Mouse (Mus musculus) 3134 (cell line): ENCODE measurements around the gene Nwd2.

Experiments
- DNase-seq: peaks from one replicate; pipeline ENCODE4 v3.0.0-alpha.2; 2011; ENCODE audit warnings: low spot score; ENCODE audit not compliant: insufficient read length; ENCODE audit errors: extremely low read depth

Gene Nwd2

DNA sequence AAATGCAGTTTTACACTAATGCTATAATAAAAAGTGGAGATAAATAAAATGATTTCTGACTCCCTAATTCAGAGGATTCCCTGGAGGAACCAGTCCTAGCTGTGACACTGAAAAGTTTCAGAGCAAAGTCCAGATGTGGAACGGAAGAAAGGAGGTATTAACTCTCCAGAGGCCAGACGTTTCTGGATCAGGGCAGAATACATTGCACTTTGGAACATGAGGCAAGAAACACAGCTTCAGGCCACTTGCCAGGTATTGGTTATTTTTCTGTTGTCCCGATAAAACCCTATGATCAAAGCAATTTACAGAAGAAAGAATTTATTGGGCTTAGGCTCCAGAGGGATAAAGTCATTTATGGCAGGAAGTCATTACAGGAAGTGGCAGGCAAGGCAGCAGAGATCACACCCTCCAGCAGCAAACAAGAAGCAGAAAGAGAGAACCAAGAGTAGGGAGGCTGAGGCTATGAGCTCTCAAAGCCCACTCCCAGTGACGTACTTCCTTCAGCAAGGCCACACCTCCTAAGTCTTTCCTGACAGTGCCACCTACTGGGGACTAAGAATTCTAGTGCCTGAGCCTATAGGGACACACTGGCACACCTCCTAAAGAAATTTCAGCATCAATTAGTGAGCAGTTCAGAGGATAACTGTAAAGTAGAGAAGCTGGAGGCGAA is 106.3 kb downstream of the Nwd2 start:
- peak; percentile 42 for DNase-seq

DNA sequence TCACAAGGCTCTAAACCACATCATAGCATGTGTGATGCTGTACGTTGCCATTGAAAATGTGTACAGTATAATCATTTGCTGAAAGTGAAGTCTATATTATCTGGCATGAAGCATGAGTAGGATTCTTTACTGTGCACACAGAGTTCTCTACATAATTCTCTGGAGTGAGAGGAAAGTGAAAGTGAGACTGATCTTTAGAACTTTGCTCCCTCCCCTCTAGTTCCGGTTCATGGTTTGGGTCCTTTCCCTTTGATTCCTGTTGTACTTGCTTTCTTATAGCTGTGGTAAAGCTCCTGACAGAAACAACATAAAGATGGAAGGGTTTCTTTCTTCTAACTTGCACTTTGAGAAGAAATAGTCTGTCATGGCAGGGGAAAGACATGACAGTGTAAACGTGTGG is 107.0 kb downstream of the Nwd2 start:
- DNase-seq, result no peak

DNA sequence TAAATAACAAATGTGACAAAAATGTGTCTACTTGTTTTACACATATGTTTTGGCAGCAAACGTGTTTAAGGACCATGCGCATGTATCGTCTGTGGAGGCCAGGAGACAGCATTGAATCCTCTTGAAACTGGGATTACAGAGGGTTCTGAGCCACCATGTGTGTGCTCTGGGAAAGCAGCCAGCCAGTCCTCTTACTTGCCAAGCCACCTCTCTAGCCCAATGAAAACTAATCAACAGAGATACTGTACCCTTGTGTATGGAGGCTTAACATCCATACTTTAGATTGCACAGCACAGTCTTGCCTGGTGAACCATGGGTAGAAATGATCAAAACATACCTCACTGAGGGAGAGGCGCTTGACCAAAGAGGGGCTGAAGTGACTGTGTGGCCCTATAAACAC is 117.0 kb downstream of the Nwd2 start:
- no peak for DNase-seq

DNA sequence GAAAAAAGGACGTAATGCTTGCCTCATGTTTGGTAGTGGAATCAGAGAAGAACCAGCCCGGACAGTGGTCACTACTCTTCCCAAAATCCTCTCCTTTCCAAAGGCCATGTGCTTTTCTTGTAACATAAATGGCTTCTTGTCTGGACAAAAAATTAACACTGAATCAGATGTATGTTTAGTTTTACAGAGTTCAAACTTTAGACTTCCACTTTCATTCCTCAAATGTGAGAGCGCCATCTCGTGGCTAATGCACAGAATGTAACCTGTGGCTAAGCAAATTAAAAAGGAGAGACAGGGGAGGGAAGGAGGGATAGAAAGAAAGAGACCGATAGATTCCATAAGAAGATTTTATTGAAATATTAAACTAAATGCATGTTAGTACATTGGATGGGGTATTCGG is 117.8 kb downstream of the Nwd2 start:
- no peak for DNase-seq

DNA sequence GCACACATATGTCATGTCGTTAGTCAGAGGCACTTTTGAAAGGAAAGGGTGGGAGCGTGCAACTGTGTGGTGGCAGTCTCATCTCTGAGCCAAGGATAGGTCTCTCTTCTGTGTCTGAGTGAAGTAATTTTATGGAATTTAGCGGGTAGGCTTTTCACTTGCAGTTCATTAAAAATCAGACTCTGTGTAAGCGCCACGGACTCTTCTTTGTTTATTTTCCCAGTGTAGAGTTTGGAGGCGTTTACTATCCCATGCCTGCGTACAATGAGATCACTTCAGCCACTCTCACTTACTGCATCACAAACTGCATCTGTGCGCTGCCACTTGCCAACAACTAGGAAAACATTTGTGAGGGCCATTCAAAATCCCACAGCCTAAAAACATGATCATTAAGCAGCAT is 118.6 kb downstream of the Nwd2 start:
- DNase-seq, result no peak

DNA sequence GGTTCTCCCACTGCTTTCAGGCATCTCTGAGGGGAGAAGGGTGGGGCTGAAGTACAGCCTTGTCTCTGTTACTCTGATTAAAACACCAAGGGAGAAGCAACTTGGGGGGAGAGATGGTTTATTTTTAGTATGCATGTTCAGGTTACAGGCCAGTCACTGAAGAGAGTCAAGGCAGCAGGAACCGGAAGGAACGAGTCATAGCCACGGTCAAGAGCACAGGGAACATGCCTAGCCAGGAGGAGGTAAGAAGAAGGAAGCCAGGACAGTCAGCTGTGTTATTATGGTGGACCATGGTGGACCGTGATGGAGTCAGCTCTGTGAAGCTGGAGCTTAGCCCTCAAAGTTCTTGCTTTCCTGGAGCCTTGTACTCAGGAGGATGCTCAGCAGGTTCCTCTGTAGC is 119.3 kb downstream of the Nwd2 start:
- DNase-seq, result no peak

DNA sequence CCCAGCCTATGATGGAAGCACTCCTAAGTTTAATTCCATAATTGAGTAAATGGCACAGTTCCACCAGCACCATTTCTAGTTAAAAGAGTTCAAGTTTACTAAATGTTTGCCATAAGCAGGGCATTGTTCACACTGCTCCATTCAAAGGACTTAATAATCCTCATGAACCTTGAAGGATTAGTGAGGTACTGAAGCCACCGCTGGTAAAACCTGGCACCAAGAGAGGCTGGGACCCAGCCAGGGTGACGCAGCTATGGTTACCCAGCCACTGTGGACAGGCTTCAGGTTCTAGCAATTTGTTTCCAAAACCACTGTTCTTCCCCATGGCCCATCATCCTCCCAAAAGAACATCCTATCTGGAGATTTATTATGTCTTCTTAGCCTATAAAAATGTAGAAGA is 124.1 kb downstream of the Nwd2 start:
- DNase-seq, result no peak

DNA sequence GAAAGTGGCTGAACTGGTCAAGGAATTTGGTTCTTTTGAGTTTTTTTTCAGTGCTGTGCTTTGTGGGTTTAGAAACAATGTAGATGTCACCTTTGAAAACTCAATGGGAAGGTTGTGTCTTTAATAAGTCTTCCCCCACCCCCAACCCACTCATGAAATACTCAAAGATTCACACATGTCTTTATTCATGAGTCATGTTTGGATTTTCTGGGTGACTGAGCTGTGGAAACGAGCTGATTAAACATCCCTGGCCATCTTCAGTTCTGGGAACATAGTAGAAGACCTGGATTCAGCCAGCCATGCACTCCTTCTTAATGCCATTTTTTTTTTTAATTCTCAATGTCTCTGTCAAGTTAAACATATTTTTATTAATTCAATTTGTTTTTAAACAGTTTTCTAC is 124.7 kb downstream of the Nwd2 start:
- no peak for DNase-seq

DNA sequence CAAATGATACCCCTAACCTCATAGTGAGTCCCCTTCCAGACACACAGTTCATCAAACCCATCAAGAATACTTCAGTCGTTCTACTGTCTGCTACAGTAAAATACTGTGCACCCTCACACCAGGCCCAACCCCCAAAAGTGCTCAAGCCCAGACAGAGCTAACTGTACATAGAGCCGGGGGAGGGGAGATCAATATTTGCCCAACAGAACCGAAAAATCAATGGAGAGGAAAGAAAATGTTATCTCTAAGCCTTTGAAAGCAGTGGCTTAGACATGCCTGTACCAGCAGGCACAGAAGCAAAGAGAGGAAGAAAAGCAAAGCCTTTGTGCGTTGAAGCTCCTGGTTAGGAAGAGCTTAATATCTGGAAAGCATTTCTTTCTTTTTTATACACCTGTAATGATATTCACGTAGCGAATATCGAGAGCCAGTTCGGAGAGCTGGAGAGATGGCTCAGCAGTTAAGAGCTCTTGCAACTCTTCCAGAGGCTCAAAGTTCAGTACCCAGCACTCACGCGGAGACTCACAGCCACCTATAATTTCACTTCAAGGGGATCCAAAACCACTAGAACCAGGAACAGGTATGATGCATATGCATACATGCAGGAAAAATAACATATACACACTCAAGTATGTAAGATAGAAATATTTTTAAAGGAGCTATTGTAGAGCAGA is 139.4 kb downstream of the Nwd2 start:
- no peak for DNase-seq

DNA sequence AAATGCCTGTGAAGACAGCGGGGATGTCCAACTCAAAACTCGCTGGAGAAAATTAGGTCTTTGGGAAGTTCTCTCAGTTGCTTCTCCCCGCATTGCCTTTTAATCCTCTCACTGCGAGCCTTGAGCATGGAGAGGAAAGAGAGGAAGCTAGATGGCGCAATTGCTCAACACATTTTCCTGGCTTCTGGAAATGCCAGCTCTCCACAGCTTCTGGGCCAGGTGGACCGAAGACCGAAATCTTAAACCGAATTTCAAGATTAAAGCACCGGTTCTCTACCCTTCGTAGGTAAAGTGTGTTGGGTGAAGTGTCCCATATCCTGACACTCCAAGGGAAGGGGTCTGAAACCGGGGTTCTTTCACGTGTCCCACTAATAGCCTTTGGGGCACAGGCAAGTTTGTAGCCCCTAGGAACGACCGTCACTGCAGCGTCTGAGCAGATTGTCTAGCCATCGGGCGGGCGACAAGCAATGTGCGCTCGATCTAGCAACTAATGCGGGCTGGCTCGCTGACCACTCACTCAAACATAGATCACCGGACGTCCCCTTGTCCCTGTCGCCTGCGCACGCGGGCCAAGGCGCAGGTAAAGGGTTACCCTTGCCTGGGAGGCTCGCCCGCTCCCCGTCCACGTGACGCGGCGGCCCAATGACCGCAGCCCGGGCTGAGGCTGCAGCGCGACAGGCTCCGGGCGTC is 163.1 kb downstream of the Nwd2 start, which contains the start of gene 0610040J01Rik:
Gene 0610040J01Rik, plus strand, starts transcription at position 545 of the 690 bp plus-strand sequence.
- no peak for DNase-seq

DNA sequence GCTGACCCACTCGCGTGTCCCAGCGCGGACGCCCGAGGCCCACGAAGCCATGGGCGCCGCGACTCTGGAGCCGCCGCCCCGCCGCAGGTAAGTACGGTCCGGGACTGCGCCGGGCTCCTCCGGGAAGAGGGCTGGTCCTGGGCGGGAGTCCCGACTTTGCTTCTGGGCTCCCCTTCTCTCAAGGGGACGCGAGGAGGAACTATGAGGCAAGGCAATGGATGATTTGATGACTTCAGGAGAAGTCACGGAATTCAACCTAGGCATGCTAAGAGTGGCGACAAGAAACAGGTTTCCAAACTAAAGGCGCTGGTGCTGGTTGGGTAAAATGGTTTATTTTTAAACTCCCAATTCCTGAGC is 163.6 kb downstream of the Nwd2 start:
- DNase-seq, result no peak

DNA sequence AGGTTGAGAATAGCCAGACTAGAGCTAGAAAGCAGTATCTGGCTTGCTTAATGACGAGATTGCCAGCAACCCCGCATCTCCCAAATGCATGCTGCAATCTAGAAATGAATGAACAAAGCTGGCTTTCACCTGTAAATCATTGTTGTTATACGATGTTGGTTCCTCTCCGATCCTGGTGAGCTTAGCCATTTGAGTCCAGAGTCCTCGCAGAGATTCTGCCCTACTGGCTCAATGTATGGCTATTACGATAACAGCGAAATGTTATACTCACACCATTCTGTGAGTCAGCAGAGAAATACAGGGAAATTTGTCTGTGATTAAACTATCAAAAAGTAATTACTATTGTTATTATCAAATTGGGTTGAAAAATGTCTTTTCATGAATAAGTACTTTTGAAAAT is 167.7 kb downstream of the Nwd2 start:
- DNase-seq, result no peak

DNA sequence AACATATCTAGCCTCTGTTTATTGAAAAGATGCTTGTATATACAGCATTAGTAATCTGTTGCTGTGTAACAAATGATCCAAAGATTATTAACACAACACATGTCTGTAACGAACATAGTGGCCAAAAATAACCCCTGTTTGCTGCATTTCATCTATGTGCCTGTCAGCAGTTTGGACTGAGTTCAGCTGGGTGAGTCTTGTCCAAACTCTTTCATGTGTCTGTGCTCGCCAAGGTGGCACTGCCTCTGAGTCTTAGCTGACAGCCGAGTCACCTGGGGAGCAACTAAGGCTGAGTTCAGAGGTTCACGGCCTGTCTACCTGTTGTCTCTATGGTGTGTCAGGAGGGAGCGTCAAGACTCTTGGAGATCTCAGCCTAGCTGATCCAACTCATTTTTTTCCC is 168.4 kb downstream of the Nwd2 start:
- DNase-seq, result no peak

DNA sequence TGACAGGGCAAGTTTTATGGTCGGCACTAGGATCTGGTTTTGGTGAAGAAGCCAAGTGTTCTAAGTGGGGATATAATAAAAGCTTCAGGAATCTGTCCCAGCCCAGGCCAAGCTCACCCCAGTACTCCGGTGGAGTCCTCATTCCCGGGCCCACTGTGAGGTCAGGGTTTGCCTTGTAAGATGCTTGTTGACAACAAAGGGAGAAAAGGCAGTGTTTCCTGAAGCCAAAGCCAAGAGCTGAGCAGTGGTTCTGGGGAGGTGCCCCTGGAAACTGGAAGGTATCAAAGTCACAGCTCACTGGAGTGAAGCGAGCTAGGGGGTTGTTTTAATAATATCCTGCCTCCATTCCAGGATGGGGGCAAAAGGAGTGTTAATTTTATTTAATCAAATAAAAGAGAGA is 170.1 kb downstream of the Nwd2 start:
- DNase-seq, result no peak

DNA sequence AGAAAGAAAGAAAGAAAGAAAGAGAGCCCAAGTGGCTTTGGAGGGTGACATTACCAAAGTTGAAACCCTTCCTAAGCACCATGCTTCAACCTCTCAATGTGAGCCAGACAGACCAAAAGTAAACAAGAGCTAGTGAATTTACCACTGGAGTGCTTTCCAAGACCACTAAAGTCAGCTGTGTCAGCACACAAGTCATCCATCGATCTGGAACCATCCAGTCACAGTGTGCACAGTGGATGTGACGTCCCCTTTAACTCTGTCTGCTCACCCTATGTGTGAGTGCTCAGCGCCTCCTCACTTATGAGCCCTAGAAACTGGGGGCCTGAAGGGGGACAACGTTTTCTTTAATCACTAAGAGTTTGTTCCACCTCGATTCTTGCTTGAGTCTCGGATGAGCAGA is 170.6 kb downstream of the Nwd2 start:
- no peak for DNase-seq

DNA sequence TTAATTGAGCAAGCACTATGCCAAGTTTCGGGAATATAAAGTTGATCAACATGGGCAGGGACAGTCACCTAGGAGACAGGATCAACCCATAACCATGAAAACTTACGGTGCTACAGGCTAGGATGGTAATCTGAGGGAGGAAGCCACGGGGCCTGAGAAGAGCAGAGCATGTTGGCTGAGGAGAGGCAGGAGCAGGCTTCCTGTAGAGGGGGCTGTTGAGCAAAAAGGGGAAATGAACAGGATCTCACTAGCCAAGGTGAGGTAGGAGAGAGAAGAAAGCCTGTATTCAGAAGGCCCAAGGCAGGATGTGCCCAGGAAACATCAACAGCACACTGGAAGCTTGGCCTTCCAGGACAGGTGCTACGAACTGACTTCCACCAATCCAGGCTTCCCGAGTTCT is 172.3 kb downstream of the Nwd2 start:
- DNase-seq, result no peak

DNA sequence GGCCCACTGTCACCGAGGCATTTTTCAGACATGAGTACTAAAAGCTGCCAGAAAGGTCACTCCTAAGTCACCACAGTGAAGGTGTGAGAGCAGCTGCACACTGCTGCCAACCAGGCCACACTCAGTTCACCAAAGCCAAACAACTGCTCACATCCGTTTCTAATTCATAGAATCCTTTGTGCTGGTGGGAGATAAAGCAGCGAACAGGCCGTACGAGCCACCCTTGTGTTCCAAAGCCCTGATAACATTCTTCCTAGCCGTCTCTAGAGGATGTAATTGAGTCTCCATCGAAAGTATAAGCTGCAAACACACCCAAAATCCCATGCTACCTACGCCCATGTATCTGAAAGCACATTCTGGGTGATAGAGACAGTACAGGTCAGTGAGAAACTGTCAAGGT is 173.0 kb downstream of the Nwd2 start:
- no peak for DNase-seq

DNA sequence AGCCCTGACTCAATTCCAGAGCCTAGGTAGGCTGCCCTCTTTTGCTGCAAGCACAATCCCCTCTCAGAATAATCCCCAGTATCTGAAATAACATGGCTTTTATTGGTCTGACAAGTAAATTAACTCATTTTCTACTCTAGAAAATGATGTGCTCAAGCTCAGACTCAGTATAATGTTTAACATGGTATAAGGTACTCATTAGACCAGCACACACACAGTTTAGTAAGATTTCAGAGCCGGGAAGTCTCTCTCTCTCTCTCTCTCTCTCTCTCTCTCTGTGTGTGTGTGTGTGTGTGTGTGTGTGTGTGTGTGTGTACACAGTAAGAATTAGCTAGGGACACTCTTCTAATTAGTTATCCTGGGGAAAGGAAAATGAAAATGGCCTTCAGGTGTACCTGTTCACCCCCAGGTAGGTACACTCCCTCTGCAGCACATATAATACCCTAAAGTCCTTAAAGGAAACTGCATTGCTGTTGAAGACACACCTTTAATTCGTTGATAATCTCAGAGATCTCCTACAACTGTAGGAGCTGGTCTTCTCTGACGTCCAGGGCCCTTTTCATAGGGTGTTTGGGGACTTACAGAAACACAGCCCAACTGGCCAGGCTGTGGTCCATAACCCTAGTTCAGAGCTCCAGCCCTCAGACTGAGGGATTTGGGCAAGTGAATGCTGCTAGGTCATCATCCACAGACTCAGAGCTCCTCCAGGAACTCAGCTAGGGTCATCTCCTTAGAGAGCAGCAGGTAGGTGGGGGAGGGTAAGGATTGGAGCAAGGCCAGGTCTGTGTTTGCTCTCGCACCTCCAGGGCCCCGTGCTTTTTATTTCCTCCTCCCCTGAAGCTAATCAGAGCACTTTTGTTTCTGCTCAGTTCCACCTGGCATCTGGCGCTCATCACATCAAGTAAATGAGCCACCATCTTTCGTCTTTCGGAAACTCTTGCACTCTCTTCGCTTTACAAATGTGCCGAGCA is 174.7 kb downstream of the Nwd2 start:
- DNase-seq, result no peak

DNA sequence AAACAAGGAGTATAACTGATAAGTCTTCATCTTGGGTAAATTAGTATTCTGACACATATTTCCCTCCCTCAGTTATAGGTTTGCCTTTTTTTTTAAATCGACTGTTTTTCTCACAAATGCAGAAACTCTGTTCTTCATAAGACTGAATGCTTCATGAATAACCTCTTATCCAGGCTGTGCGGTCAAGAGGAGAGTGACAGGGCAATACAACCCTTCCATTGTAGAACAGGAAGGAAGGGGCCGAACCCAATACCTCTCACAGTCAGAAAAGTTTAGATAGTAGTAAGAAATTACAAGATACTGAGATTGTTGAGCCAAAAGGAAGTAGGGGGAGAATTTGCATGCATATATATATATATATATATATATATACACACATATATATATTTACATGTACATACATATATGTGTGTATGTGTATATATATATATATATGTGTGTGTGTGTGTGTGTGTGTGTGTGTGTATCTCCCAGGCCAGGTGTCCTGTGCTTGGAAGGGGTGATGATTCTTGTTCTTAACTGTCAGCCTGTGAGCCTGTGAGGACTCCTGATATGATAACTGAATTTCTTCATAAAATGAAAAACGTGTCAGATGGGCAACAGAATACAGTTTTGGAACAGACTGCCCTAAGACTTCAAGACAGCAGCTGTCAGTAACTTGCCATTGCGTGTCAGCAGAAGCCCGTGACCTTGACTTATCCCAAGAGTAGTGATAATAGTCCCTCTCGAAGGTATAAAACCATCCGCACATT is 175.9 kb downstream of the Nwd2 start:
- DNase-seq, result no peak

DNA sequence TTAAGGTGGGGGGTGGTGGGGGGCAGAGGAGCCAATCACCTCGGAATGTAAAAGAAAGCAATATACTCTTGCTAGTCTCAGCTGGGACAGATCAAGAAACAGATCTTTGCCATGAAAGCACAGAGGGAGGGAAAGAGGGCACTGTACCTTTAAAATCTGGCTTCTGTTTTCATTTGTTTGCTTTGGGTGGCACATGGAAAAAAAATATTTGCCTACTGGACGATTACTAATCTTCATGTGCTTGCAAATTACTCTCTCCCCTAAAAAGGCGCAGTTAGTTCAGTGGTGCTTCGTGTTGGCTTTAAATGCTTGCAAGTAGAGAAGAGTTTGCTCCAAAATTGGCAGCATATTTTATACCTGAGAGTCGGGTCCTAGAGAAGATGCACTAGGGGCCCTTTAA is 177.0 kb downstream of the Nwd2 start:
- DNase-seq, result no peak
